Mouse (Mus musculus) G1E (cell line): ENCODE data around the gene Alad.

Source experiments
- CTCF ChIP-seq: IDR thresholded peaks from 2 replicates; pipeline ENCODE4 v1.5.1; 2012; ENCODE audit warnings: low read depth, low read length, inconsistent platforms, mixed read lengths
- GATA1 ChIP-seq: IDR thresholded peaks from 2 replicates; pipeline ENCODE4 v1.6.1; 2012; ENCODE audit warnings: borderline replicate concordance, low read length, inconsistent platforms, mixed read lengths
- GATA2 ChIP-seq: IDR thresholded peaks from 2 replicates; pipeline ENCODE4 v1.6.1; 2012; ENCODE audit warnings: low read depth, low read length, inconsistent platforms, borderline replicate concordance
- POLR2AphosphoS5 ChIP-seq: IDR thresholded peaks from 2 replicates; pipeline ENCODE4 v1.6.1; 2012; ENCODE audit warnings: low read depth, low read length, inconsistent platforms; ENCODE audit not compliant: insufficient replicate concordance
- TAL1 ChIP-seq: conservative IDR thresholded peaks from 2 replicates; pipeline ENCODE4 v1.6.1; 2012; ENCODE audit warnings: low read depth, low read length, inconsistent platforms, mixed read lengths

GRCm38 (mm10) chr4:62526256-62526655 is 6.5 kb upstream of the Alad start:
- TF ChIP-seq CTCF (no peak), TAL1 (no peak), GATA1 (no peak), POLR2AphosphoS5 (no peak), GATA2 (no peak)
